Mouse (Mus musculus): ENCODE measurements around the gene Dchs2. TPM values are rescaled to one million over a fixed set of nuclear protein-coding genes. Genes with fewer than 3 reads are reported as not detected.
A peak's percentile ranks its signal among the peaks of the same experiment; 100 is the strongest.
"Not testable (repeated sequence)": the region's sequence is repeated elsewhere in the genome, so short reads cannot be mapped to it uniquely, and the experiment has no call there.

Gene Dchs2
- polyA plus RNA-seq, 1 experiment from 2014 or later = 0.92 TPM

- H3K9ac ChIP-seq; H3K4me3 ChIP-seq; H3K9me3 ChIP-seq; ATAC-seq (replicated peaks); H3K4me2 ChIP-seq; H3K27ac ChIP-seq; H3K36me3 ChIP-seq (replicated peaks): not testable (repeated sequence)
- 98% methylated on average over 9 of the region's 9 CpGs for WGBS
- H3K4me1 ChIP-seq = peaks cover 22% of the 10 kb centered on the region
- H3K27me3 ChIP-seq (replicated peaks) = peaks cover 18% of the 10 kb centered on the region
Measured at GRCm38 (mm10) chr3:83123945-83124344, 3.8 kb upstream of the Dchs2 start.

DNA sequence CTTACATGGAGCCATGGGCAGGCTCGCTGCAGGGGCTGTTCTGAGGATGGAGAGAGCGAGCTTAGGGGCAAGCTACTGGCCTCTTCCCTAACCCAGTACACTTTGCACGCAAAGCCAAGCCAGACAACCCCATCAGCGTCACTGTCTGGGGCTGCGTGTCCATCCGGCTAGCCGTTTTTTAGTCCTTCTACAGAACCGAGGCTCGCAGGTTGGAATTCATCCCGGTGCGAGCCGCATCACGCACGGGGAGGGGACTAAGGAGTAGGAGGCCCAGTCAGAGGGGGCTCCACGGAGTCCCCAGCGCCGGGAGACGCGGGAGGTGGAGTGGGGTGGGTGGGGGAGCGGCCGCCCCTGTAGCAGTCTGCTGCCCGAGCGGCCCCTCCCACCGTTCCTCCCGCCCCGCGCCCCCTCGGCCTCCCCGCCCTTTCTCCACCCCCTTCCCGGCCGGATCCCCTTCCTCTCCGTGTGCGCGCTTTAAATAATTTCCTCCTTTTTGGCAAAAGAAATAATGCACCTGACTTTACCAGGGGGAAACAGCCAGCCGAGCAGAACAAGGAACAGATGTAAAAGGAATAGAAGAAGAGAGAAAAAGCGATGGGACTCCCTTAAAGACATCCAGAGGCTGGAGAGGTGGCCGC is 541 bp upstream of the Dchs2 start:
- H3K4me1 ChIP-seq = peaks cover 31% of the 10 kb centered on the region
- peak overlapping the region; percentile 99 for H3K4me2 ChIP-seq
- H3K4me3 ChIP-seq = peak overlapping the region; percentile 60
- peak; percentile 70 for ATAC-seq (replicated peaks)
- H3K9ac ChIP-seq = peak overlapping the region; percentile 46
- WGBS = 0% methylated on average over 37 of the region's 37 CpGs
- H3K27ac ChIP-seq = no peak overlapping the region
- H3K27me3 ChIP-seq (replicated peaks) = peaks cover 37% of the 10 kb centered on the region
- no peaks in the 10 kb centered on the region for H3K36me3 ChIP-seq (replicated peaks)
- no peaks in the 10 kb centered on the region for H3K9me3 ChIP-seq

GRCm38 (mm10) chr3:83128449-83128922 is 738 bp downstream of the Dchs2 start:
- peak overlapping the region; percentile 46 for H3K9ac ChIP-seq
- under 1% methylated on average over 43 of the region's 43 CpGs for WGBS
- H3K4me3 ChIP-seq = peak overlapping the region; percentile 60
- peaks cover 37% of the 10 kb centered on the region for H3K27me3 ChIP-seq (replicated peaks)
- H3K36me3 ChIP-seq (replicated peaks) = no peaks in the 10 kb centered on the region
- H3K4me2 ChIP-seq = peak overlapping the region; percentile 99
- no peaks in the 10 kb centered on the region for H3K9me3 ChIP-seq
- no peak overlapping the region for H3K27ac ChIP-seq
- ATAC-seq (replicated peaks) = peak; percentile 35
- peaks cover 31% of the 10 kb centered on the region for H3K4me1 ChIP-seq

DNA sequence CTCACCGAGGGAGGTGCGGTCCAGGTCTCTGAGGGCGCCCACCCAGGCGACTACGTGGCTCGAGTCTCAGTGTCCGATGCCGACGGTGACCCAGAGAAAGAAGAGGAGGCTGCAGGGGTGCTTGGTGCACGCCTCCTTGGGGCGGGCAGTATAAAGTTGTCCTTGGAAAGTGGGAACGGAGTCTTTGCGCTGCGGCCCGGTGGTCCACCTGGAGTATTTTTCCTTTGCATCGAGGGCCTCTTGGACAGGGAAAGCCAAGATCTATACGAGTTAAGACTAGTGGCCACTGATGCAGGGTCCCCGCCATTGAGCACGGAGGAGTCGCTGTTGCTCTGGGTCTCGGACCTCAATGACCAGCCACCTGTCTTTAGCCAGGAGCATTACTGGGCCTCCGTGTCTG is 1.4 kb downstream of the Dchs2 start:
- Histone ChIP-seq H3K4me2 (peak overlapping the region; percentile 99), H3K27ac (no peak overlapping the region), H3K36me3 (replicated peaks) (no peaks in the 10 kb centered on the region), H3K27me3 (replicated peaks) (peaks cover 37% of the 10 kb centered on the region), H3K9me3 (no peaks in the 10 kb centered on the region), H3K9ac (peak overlapping the region; percentile 46; the same call in 1 of the 2 replicates), H3K4me3 (peak overlapping the region; percentile 60), H3K4me1 (peaks cover 31% of the 10 kb centered on the region)
- 2% methylated on average over 22 of the region's 22 CpGs for WGBS
- ATAC-seq (replicated peaks) = peak; percentile 0; the same call in 1 of the 2 replicates

GRCm38 (mm10) chr3:83136413-83136812 is 8.7 kb downstream of the Dchs2 start:
- no peak overlapping the region for H3K4me2 ChIP-seq
- ATAC-seq (replicated peaks) = no peak

GRCm38 (mm10) chr3:83138820-83139219 is 11.1 kb downstream of the Dchs2 start:
- ATAC-seq (replicated peaks) = no peak
- WGBS = 92% methylated on average over 2 of the region's 2 CpGs
- no peaks in the 10 kb centered on the region for H3K4me1 ChIP-seq

More at GRCm38 (mm10) chr3:83136413-83136812, 8.7 kb downstream of the Dchs2 start:
- Histone ChIP-seq H3K9me3 (no peaks in the 10 kb centered on the region), H3K9ac (no peak overlapping the region), H3K36me3 (replicated peaks) (no peaks in the 10 kb centered on the region), H3K4me1 (no peaks in the 10 kb centered on the region), H3K4me3 (no peak overlapping the region), H3K27me3 (replicated peaks) (no peaks in the 10 kb centered on the region), H3K27ac (no peak overlapping the region)
- 49% methylated on average over 7 of the region's 7 CpGs for WGBS

GRCm38 (mm10) chr3:83145610-83146009 is 17.9 kb downstream of the Dchs2 start:
- Histone ChIP-seq H3K4me1 (peaks cover 13% of the 10 kb centered on the region), H3K9ac (no peak overlapping the region), H3K9me3 (no peaks in the 10 kb centered on the region), H3K36me3 (replicated peaks) (no peaks in the 10 kb centered on the region), H3K27ac (no peak overlapping the region), H3K4me3 (no peak overlapping the region), H3K4me2 (no peak overlapping the region), H3K27me3 (replicated peaks) (no peaks in the 10 kb centered on the region)
- no peak for ATAC-seq (replicated peaks)
- 78% methylated on average over 3 of the region's 3 CpGs for WGBS

More at GRCm38 (mm10) chr3:83138820-83139219, 11.1 kb downstream of the Dchs2 start:
- H3K36me3 ChIP-seq (replicated peaks) = no peaks in the 10 kb centered on the region
- no peaks in the 10 kb centered on the region for H3K27me3 ChIP-seq (replicated peaks)
- no peak overlapping the region for H3K27ac ChIP-seq
- no peak overlapping the region for H3K9ac ChIP-seq
- no peaks in the 10 kb centered on the region for H3K9me3 ChIP-seq
- no peak overlapping the region for H3K4me3 ChIP-seq
- no peak overlapping the region for H3K4me2 ChIP-seq

- Histone ChIP-seq H3K4me1 (peaks cover 13% of the 10 kb centered on the region), H3K9ac (no peak overlapping the region), H3K9me3 (no peaks in the 10 kb centered on the region), H3K36me3 (replicated peaks) (no peaks in the 10 kb centered on the region), H3K27me3 (replicated peaks) (no peaks in the 10 kb centered on the region), H3K4me2 (no peak overlapping the region), H3K27ac (peak overlapping the region; percentile 50), H3K4me3 (no peak overlapping the region)
- WGBS = 74% methylated on average over 6 of the region's 6 CpGs
- ATAC-seq (replicated peaks) = peak; percentile 55
Measured at GRCm38 (mm10) chr3:83147273-83148054, 19.7 kb downstream of the Dchs2 start.

GRCm38 (mm10) chr3:83148055-83148447 is 20.3 kb downstream of the Dchs2 start:
- 26% methylated on average over 4 of the region's 4 CpGs for WGBS
- no peaks in the 10 kb centered on the region for H3K36me3 ChIP-seq (replicated peaks)
- H3K4me3 ChIP-seq = no peak overlapping the region
- no peak overlapping the region for H3K4me2 ChIP-seq
- H3K4me1 ChIP-seq = peaks cover 13% of the 10 kb centered on the region
- no peaks in the 10 kb centered on the region for H3K9me3 ChIP-seq
- peak; percentile 76 for ATAC-seq (replicated peaks)
- H3K9ac ChIP-seq = no peak overlapping the region
- H3K27me3 ChIP-seq (replicated peaks) = no peaks in the 10 kb centered on the region
- peak overlapping the region; percentile 50 for H3K27ac ChIP-seq

GRCm38 (mm10) chr3:83148508-83148907 is 20.8 kb downstream of the Dchs2 start:
- Histone ChIP-seq H3K9me3 (no peaks in the 10 kb centered on the region), H3K4me3 (no peak overlapping the region), H3K4me2 (no peak overlapping the region), H3K36me3 (replicated peaks) (no peaks in the 10 kb centered on the region), H3K27ac (peak overlapping the region; percentile 39; the same call in 1 of the 2 replicates), H3K9ac (no peak overlapping the region), H3K4me1 (peaks cover 13% of the 10 kb centered on the region), H3K27me3 (replicated peaks) (no peaks in the 10 kb centered on the region)
- 66% methylated on average over 3 of the region's 3 CpGs for WGBS
- peak; percentile 52 for ATAC-seq (replicated peaks)

- H3K4me3 ChIP-seq = no peak overlapping the region
- no peak overlapping the region for H3K4me2 ChIP-seq
- no peaks in the 10 kb centered on the region for H3K4me1 ChIP-seq
- no peak overlapping the region for H3K9ac ChIP-seq
- H3K27ac ChIP-seq = no peak overlapping the region
- H3K27me3 ChIP-seq (replicated peaks) = no peaks in the 10 kb centered on the region
- H3K36me3 ChIP-seq (replicated peaks) = no peaks in the 10 kb centered on the region
- peak; percentile 41 for ATAC-seq (replicated peaks)
- WGBS = 35% methylated on average over 4 of the region's 4 CpGs
- H3K9me3 ChIP-seq = no peaks in the 10 kb centered on the region
Measured at GRCm38 (mm10) chr3:83155600-83155999, 27.9 kb downstream of the Dchs2 start.

- no peak overlapping the region for H3K27ac ChIP-seq
Measured at GRCm38 (mm10) chr3:83156165-83156564, 28.4 kb downstream of the Dchs2 start.

More at GRCm38 (mm10) chr3:83156165-83156564, 28.4 kb downstream of the Dchs2 start:
- Histone ChIP-seq H3K4me3 (no peak overlapping the region), H3K36me3 (replicated peaks) (no peaks in the 10 kb centered on the region), H3K4me2 (no peak overlapping the region), H3K4me1 (0 out of 2 replicates have a peak, but pooled peaks cover under 1% of the 10 kb centered on the region), H3K9ac (no peak overlapping the region), H3K9me3 (no peaks in the 10 kb centered on the region), H3K27me3 (replicated peaks) (no peaks in the 10 kb centered on the region)
- ATAC-seq (replicated peaks) = no peak
- WGBS = 81% methylated on average over 4 of the region's 4 CpGs

Data from midbrain, embryonic 15.5 days (tissue).